Mouse (Mus musculus): Measurements from ENCODE around the gene Cyp4f13. TPM values are rescaled to one million over a fixed set of nuclear protein-coding genes. Genes with fewer than 3 reads are reported as not detected.

The Cyp4f13 gene
- total RNA-seq (2014; rRNA removed) (62.2 and 69.0 TPM in 2 replicates), polyA plus RNA-seq (2012; rRNA removed) (83.7 and 109 TPM in 2 replicates)

GRCm38 (mm10) chr17:32947215-32947914, at the start of gene Cyp4f13:
Gene Cyp4f13 (minus strand): TSS chr17:32947402.
- peak; percentile 91 for DNase-seq (ENCODE audit: extremely low read depth, low read depth, low spot score)
- Histone ChIP-seq H3K4me1 (ENCODE audit: control insufficient read depth, insufficient read depth, low read length) (peaks cover 23% of the 10 kb centered on the region), H3K27me3 (ENCODE audit: control insufficient read depth, insufficient read depth, low read length) (no peaks in the 10 kb centered on the region), H3K36me3 (ENCODE audit: control insufficient read depth, insufficient read depth, low read length) (no peaks in the 10 kb centered on the region; the same call in none of the 2 replicates), H3K79me2 (ENCODE audit: control insufficient read depth, insufficient read depth, low read length) (peaks cover 15% of the 10 kb centered on the region), H3K27ac (replicated peaks; ENCODE audit: insufficient read depth, low read depth, low read length) (peak within 1 kb of the TSS; percentile 91), H3K4me3 (ENCODE audit: insufficient read depth, low read depth, low read length) (peak within 1 kb of the TSS; percentile 58), H3K9ac (ENCODE audit: low read depth, low read length) (peak within 1 kb of the TSS; percentile 73)
- TF ChIP-seq POLR2A (IDR thresholded peaks at IDR 0.05; ENCODE audit: extremely low read depth, insufficient read depth, low read length) (peak; percentile 79), CTCF (IDR thresholded peaks at IDR 0.05; ENCODE audit: low read depth, low read length) (no peak)
- 8% methylated on average over 12 of the region's 12 CpGs for WGBS

DNA sequence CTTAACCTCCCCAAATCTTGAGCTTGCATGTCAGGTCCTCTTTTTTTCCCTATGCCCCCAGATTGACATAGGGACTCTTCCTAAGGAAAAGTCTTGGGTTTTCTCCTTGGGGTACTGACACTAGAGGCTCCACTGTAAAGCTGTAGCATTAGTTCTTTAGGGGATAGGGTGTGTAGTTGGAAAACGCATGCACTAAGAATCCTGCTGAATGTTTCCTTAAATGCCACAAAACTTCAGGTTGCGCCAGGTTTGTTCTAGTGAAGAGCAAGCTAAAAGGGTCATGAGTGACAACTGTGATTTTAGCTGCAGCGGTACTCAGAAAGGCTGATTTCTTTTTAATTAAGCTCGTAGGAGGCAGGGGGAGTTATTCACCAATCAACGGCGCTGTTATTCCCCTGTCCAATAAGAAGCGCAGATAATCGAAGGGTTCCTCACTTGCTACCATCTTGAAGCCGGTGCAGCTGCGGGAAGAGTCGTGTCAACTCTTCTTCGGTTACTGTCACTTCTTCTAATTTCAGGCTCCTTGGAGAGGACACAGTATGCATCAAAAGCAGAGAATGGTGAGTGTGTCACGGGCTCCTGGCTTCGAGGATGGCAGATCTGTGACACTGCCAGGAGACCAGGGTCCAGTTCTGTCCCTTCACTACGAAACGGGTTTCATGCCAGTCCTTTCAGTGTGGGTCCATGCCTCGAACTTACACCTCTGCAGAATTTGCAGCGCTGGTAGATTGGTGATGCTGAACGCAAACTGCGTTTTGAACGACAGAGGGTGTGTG, 45.7 kb upstream of the Cyp4f13 start, which contains the start of gene Zfp952:
Zfp952 (plus strand) TSS at position 431 of the 776 bp plus-strand sequence.
- peak within 1 kb of the TSS; percentile 13 for H3K27ac ChIP-seq (replicated peaks; ENCODE audit: insufficient read depth, low read depth, low read length)
- peaks cover 2% of the 10 kb centered on the region; the same call in 1 of the 2 replicates for H3K4me1 ChIP-seq (ENCODE audit: control insufficient read depth, insufficient read depth, low read length)
- peaks cover 5% of the 10 kb centered on the region; the same call in 1 of the 2 replicates for H3K79me2 ChIP-seq (ENCODE audit: control insufficient read depth, insufficient read depth, low read length)
- peak within 1 kb of the TSS; percentile 59 for H3K9ac ChIP-seq (ENCODE audit: low read depth, low read length)
- no peak for TF ChIP-seq CTCF (IDR thresholded peaks at IDR 0.05; ENCODE audit: low read depth, low read length)
- no peak for TF ChIP-seq POLR2A (IDR thresholded peaks at IDR 0.05; ENCODE audit: extremely low read depth, insufficient read depth, low read length)
- peak within 1 kb of the TSS; percentile 60 for H3K4me3 ChIP-seq (ENCODE audit: insufficient read depth, low read depth, low read length)
- H3K27me3 ChIP-seq (ENCODE audit: control insufficient read depth, insufficient read depth, low read length), result no peaks in the 10 kb centered on the region
- peaks cover 11% of the 10 kb centered on the region for H3K36me3 ChIP-seq (ENCODE audit: control insufficient read depth, insufficient read depth, low read length)
- WGBS, result 3% methylated on average over 21 of the region's 21 CpGs
- DNase-seq (ENCODE audit: extremely low read depth, low read depth, low spot score), result peak; percentile 90

GRCm38 (mm10) chr17:32991965-32992698, 44.9 kb upstream of the Cyp4f13 start:
- no peaks in the 10 kb centered on the region for H3K27me3 ChIP-seq (ENCODE audit: control insufficient read depth, insufficient read depth, low read length)
- H3K4me1 ChIP-seq (ENCODE audit: control insufficient read depth, insufficient read depth, low read length), result peaks cover 2% of the 10 kb centered on the region; the same call in 1 of the 2 replicates
- no peak overlapping the region for H3K9ac ChIP-seq (ENCODE audit: low read depth, low read length)
- no peak overlapping the region for H3K4me3 ChIP-seq (ENCODE audit: insufficient read depth, low read depth, low read length)
- peaks cover 11% of the 10 kb centered on the region for H3K36me3 ChIP-seq (ENCODE audit: control insufficient read depth, insufficient read depth, low read length)
- no peak overlapping the region for H3K27ac ChIP-seq (replicated peaks; ENCODE audit: insufficient read depth, low read depth, low read length)
- no peak for TF ChIP-seq POLR2A (IDR thresholded peaks at IDR 0.05; ENCODE audit: extremely low read depth, insufficient read depth, low read length)
- H3K79me2 ChIP-seq (ENCODE audit: control insufficient read depth, insufficient read depth, low read length), result peaks cover 5% of the 10 kb centered on the region; the same call in 1 of the 2 replicates
- 67% methylated on average over 12 of the region's 12 CpGs for WGBS
- peak; percentile 20 for DNase-seq (ENCODE audit: extremely low read depth, low read depth, low spot score)

GRCm38 (mm10) chr17:32986301-32986700, 39.1 kb upstream of the Cyp4f13 start:
- Histone ChIP-seq H3K4me1 (ENCODE audit: control insufficient read depth, insufficient read depth, low read length) (no peaks in the 10 kb centered on the region), H3K79me2 (ENCODE audit: control insufficient read depth, insufficient read depth, low read length) (no peaks in the 10 kb centered on the region), H3K4me3 (ENCODE audit: insufficient read depth, low read depth, low read length) (no peak overlapping the region), H3K27me3 (ENCODE audit: control insufficient read depth, insufficient read depth, low read length) (peaks cover 3% of the 10 kb centered on the region; the same call in 1 of the 2 replicates), H3K27ac (replicated peaks; ENCODE audit: insufficient read depth, low read depth, low read length) (no peak overlapping the region), H3K36me3 (ENCODE audit: control insufficient read depth, insufficient read depth, low read length) (no peaks in the 10 kb centered on the region), H3K9ac (ENCODE audit: low read depth, low read length) (no peak overlapping the region)
- no peak for DNase-seq (ENCODE audit: extremely low read depth, low read depth, low spot score)
- 75% methylated on average over 4 of the region's 4 CpGs for WGBS
- TF ChIP-seq CTCF (IDR thresholded peaks at IDR 0.05; ENCODE audit: low read depth, low read length) (no peak), POLR2A (IDR thresholded peaks at IDR 0.05; ENCODE audit: extremely low read depth, insufficient read depth, low read length) (no peak)

DNA sequence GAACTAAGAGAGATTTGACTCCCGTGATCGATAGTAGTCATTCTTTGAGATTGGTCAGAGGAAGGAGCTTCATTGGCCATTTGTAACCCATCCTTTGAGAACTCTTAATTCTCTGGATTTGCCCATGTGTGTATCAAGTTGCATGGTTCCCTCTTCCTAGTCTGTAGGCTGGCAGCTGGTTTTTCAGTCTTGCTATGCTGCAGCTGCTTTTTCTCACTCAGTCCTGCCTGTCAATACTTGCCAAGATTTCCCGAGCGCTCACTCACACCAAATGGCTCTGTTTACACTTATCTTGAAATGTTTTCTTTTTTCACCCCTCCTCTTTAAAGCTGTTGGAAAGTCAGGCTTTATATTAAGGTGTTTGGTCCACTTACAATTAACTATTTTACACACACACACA, 34.2 kb upstream of the Cyp4f13 start:
- H3K79me2 ChIP-seq (ENCODE audit: control insufficient read depth, insufficient read depth, low read length), result no peaks in the 10 kb centered on the region; the same call in 1 of the 2 replicates
- no peak overlapping the region for H3K27ac ChIP-seq (replicated peaks; ENCODE audit: insufficient read depth, low read depth, low read length)
- no peaks in the 10 kb centered on the region for H3K4me1 ChIP-seq (ENCODE audit: control insufficient read depth, insufficient read depth, low read length)
- H3K27me3 ChIP-seq (ENCODE audit: control insufficient read depth, insufficient read depth, low read length), result peaks cover 3% of the 10 kb centered on the region; the same call in 1 of the 2 replicates
- no peak overlapping the region for H3K4me3 ChIP-seq (ENCODE audit: insufficient read depth, low read depth, low read length)
- TF ChIP-seq CTCF (IDR thresholded peaks at IDR 0.05; ENCODE audit: low read depth, low read length) (no peak), POLR2A (IDR thresholded peaks at IDR 0.05; ENCODE audit: extremely low read depth, insufficient read depth, low read length) (no peak)
- 90% methylated on average over 4 of the region's 4 CpGs for WGBS
- no peak for DNase-seq (ENCODE audit: extremely low read depth, low read depth, low spot score)
- no peak overlapping the region for H3K9ac ChIP-seq (ENCODE audit: low read depth, low read length)
- peaks cover 29% of the 10 kb centered on the region for H3K36me3 ChIP-seq (ENCODE audit: control insufficient read depth, insufficient read depth, low read length)

Measured in liver, adult 2 months (tissue).